12 mouse cellular contexts compared by ENCODE assay signal in genomic region chr1:12500442-12500841, GRCm38 (mm10).
DNase-seq lines count a peak whose midpoint lies in the region; ATAC-seq and TF ChIP-seq lines count a peak whose summit lies in the region.
"Had no signal": no experiment of that assay in that cellular context is flagged by ENCODE, and none has a peak within 500 bp of the region (broad histone marks: within the 10 kb centered on the region; RNA-seq: fewer than 3 reads in every experiment).

No protein-coding gene starts in this region.

- H3K9me3 ChIP-seq in neural tube, embryonic 15.5 days (replicated peaks): no peaks in the 10 kb centered on the region
- H3K9me3 ChIP-seq: embryonic facial prominence, embryonic 13.5 days; liver, embryonic 15.5 days had no signal

- CTCF ChIA-PET in Patski (lab: Charles Lee): interaction anchor here (1.1 kb wide), 1 partner anchor 46 kb away, joined by 3 read pairs; no protein-coding TSS in a partner anchor

- intact Hi-C loops in heart, postnatal 36 days (cut with DNase I): no loop called here

- no peaks in the 10 kb centered on the region for H3K36me3 ChIP-seq in neural tube, embryonic 15.5 days
- H3K36me3 ChIP-seq: embryonic facial prominence, embryonic 13.5 days; liver, embryonic 15.5 days had no signal

- peak; percentile 83 for ATAC-seq in Patski
- ATAC-seq in neural tube, embryonic 15.5 days (ENCODE audit: low FRiP score): no peak
- ATAC-seq: intestine, embryonic 16.5 days had no signal

- no peak overlapping the region for H3K4me3 ChIP-seq in neural tube, embryonic 15.5 days (replicated peaks)
- H3K4me3 ChIP-seq: embryonic facial prominence, embryonic 13.5 days; liver, embryonic 15.5 days had no signal

- in situ Hi-C loops in Patski (cut with MboI; ENCODE audit: low pct_unique_long_range_greater_than_20kb): no loop called here

- no peak overlapping the region for H3K9ac ChIP-seq in neural tube, embryonic 15.5 days (replicated peaks)
- H3K9ac ChIP-seq: embryonic facial prominence, embryonic 13.5 days; liver, embryonic 15.5 days had no signal

- H3K27me3 ChIP-seq in Patski: no peaks in the 10 kb centered on the region
- H3K27me3 ChIP-seq in neural tube, embryonic 15.5 days (replicated peaks): no peaks in the 10 kb centered on the region
- H3K27me3 ChIP-seq: embryonic facial prominence, embryonic 13.5 days; liver, embryonic 15.5 days had no signal

- H3K4me1 ChIP-seq in neural tube, embryonic 15.5 days: no peaks in the 10 kb centered on the region
- H3K4me1 ChIP-seq: embryonic facial prominence, embryonic 13.5 days; liver, embryonic 15.5 days had no signal

- TF ChIP-seq CTCF in Patski (IDR thresholded peaks at IDR 0.05): no peak

- POLR2A ChIA-PET in Patski (lab: Charles Lee): no interaction called here

- WGBS in neural tube, embryonic 15.5 days: 65% methylated on average over 3 of the region's 3 CpGs

- peak; percentile 3 for DNase-seq in heart, adult 8-10 months (ENCODE audit: low spot score)
- DNase-seq in heart, postnatal 36 days: no peak
- peak; percentile 27 for DNase-seq in Muller cell, postnatal 12 days (ENCODE audit: inconsistent ontology term)
- DNase-seq in Patski (ENCODE audit: low read depth, low spot score): peak; percentile 39
- DNase-seq in layer of hippocampus, postnatal 36 days: peak; percentile 6 to 20
- no peak for DNase-seq in spleen, adult 12 weeks (ENCODE audit: low spot score)
- DNase-seq: kidney, postnatal 4 days; lung, postnatal 36 days had no signal

- H3K4me2 ChIP-seq in neural tube, embryonic 15.5 days: no peak overlapping the region
- H3K4me2 ChIP-seq: embryonic facial prominence, embryonic 13.5 days; liver, embryonic 15.5 days had no signal

- H3K27ac ChIP-seq in neural tube, embryonic 15.5 days (replicated peaks): no peak overlapping the region
- H3K27ac ChIP-seq: embryonic facial prominence, embryonic 13.5 days; liver, embryonic 15.5 days had no signal

Comparison
In these comparisons a context has a peak if more than half of its experiments do, and no peak if none do; other contexts are left out.
1. DNase-seq: peak in heart, adult 8-10 months (single experiment), Muller cell, postnatal 12 days (single experiment), Patski (single experiment) and layer of hippocampus, postnatal 36 days (2 of 2); none in heart, postnatal 36 days (0 of 2) and spleen, adult 12 weeks (single experiment).